Mouse (Mus musculus) hindbrain, embryonic 16.5 days (tissue): ENCODE results near the gene Fbxo21. TPM values are rescaled to one million over a fixed set of nuclear protein-coding genes. Genes with fewer than 3 reads are reported as not detected.

Experiments
- ATAC-seq: fragments of 200-750 bp; cut with Nextera tagmentation; 2 replicates; pipeline ENCODE4 v1.8.0; 2017; ENCODE audit warnings: moderate TSS enrichment, moderate library complexity
- H3K27ac ChIP-seq: fragments of 300-500 bp; sonication (generic); 2 replicates; pipeline ENCODE4 v1.5.1; 2014; ENCODE audit warnings: low read depth, mild to moderate bottlenecking, control low read depth, low read length, moderate library complexity
- H3K27me3 ChIP-seq: fragments of 300-500 bp; sonication (generic); replicated peaks from 2 replicates; pipeline ENCODE4 v1.6.1; 2014; ENCODE audit warnings: low read length; ENCODE audit not compliant: control insufficient read depth, insufficient read depth
- H3K36me3 ChIP-seq: fragments of 300-500 bp; sonication (generic); 2 replicates; pipeline ENCODE4 v1.6.1; 2014; ENCODE audit warnings: mild to moderate bottlenecking, low read length, moderate library complexity, mixed read lengths; ENCODE audit not compliant: control insufficient read depth, insufficient read depth
- H3K4me1 ChIP-seq: fragments of 300-500 bp; sonication (generic); 2 replicates; pipeline ENCODE4 v1.6.1; 2014; ENCODE audit warnings: low read depth, low read length; ENCODE audit not compliant: control insufficient read depth, insufficient read depth
- H3K4me2 ChIP-seq: fragments of 300-500 bp; sonication (generic); 2 replicates; pipeline ENCODE4 v1.6.1; 2014; ENCODE audit warnings: mild to moderate bottlenecking, low read length, control low read depth, moderate library complexity
- H3K4me3 ChIP-seq: fragments of 300-500 bp; sonication (generic); 2 replicates; pipeline ENCODE4 v1.5.1; 2014; ENCODE audit warnings: mild to moderate bottlenecking, low read length, control low read depth, moderate library complexity
- H3K9ac ChIP-seq: fragments of 300-500 bp; sonication (generic); 2 replicates; pipeline ENCODE4 v1.6.1; 2014; ENCODE audit warnings: low read depth, mild to moderate bottlenecking, control low read depth, low read length, moderate library complexity
- H3K9me3 ChIP-seq: fragments of 300-500 bp; sonication (generic); 2 replicates; pipeline ENCODE4 v1.6.1; 2014; ENCODE audit warnings: mild to moderate bottlenecking, low read length, moderate library complexity; ENCODE audit not compliant: control insufficient read depth
- WGBS: fragments of 180-500 bp; shearing (Covaris S2); extraction: QIAGEN DNeasy Blood & Tissue Kit; methylation state at CpG from one replicate; pipeline ENCODE4 v1.1.7; 2014; 5-methylcytosine and 5-hydroxymethylcytosine counted together
- polyA plus RNA-seq: library from polyadenylated mRNA; unstranded; fragments of >200 nt; fragmentation: Nextera tagmentation; extraction: Ambion mirVana; gene quantifications from 2 replicates; pipeline ENCODE4 v1.2.1, GENCODE M21; 2015

The Fbxo21 gene
- polyA plus RNA-seq, 1 experiment from 2014 or later: 151 TPM

- Histone ChIP-seq H3K9ac (no peak overlapping the region), H3K4me1 (no peaks in the 10 kb centered on the region), H3K27me3 (no peaks in the 10 kb centered on the region), H3K4me2 (no peak overlapping the region), H3K36me3 (peaks cover 46% of the 10 kb centered on the region), H3K4me3 (no peak overlapping the region), H3K27ac (no peak overlapping the region), H3K9me3 (no peaks in the 10 kb centered on the region)
- peak; percentile 55 for ATAC-seq
- 32% methylated on average over 9 of the region's 9 CpGs for WGBS
Measured at GRCm38 (mm10) chr5:118002059-118002458, 25.5 kb downstream of the Fbxo21 start.

GRCm38 (mm10) chr5:118004619-118005018 is 28.1 kb downstream of the Fbxo21 start:
- 67% methylated on average over 8 of the region's 8 CpGs for WGBS
- Histone ChIP-seq H3K27ac (no peak overlapping the region), H3K9ac (no peak overlapping the region), H3K4me3 (no peak overlapping the region), H3K4me1 (no peaks in the 10 kb centered on the region), H3K27me3 (no peaks in the 10 kb centered on the region), H3K9me3 (no peaks in the 10 kb centered on the region), H3K36me3 (peaks cover 37% of the 10 kb centered on the region), H3K4me2 (no peak overlapping the region)
- ATAC-seq: no peak

- no peak overlapping the region for H3K4me3 ChIP-seq
- no peaks in the 10 kb centered on the region for H3K9me3 ChIP-seq
- H3K27me3 ChIP-seq: no peaks in the 10 kb centered on the region
- no peak for ATAC-seq
- H3K9ac ChIP-seq: no peak overlapping the region
- H3K36me3 ChIP-seq: peaks cover 35% of the 10 kb centered on the region
- H3K4me2 ChIP-seq: no peak overlapping the region
- H3K4me1 ChIP-seq: no peaks in the 10 kb centered on the region
- H3K27ac ChIP-seq: no peak overlapping the region
- 95% methylated on average over 1 of the region's 1 CpGs for WGBS
Measured at GRCm38 (mm10) chr5:118005728-118006127, 29.2 kb downstream of the Fbxo21 start.

GRCm38 (mm10) chr5:118008344-118008743 is 31.8 kb downstream of the Fbxo21 start:
- no peaks in the 10 kb centered on the region for H3K27me3 ChIP-seq
- no peak for ATAC-seq
- no peak overlapping the region for H3K4me2 ChIP-seq
- no peak overlapping the region for H3K4me3 ChIP-seq
- no peak overlapping the region for H3K27ac ChIP-seq
- H3K4me1 ChIP-seq: no peaks in the 10 kb centered on the region
- 93% methylated on average over 13 of the region's 13 CpGs for WGBS
- H3K9me3 ChIP-seq: no peaks in the 10 kb centered on the region
- peaks cover 15% of the 10 kb centered on the region for H3K36me3 ChIP-seq
- no peak overlapping the region for H3K9ac ChIP-seq

GRCm38 (mm10) chr5:118010872-118011271 is 34.3 kb downstream of the Fbxo21 start:
- H3K4me1 ChIP-seq: peaks cover 7% of the 10 kb centered on the region
- no peak overlapping the region for H3K4me3 ChIP-seq
- H3K27me3 ChIP-seq: no peaks in the 10 kb centered on the region
- WGBS: 85% methylated on average over 7 of the region's 7 CpGs
- ATAC-seq: no peak
- no peak overlapping the region for H3K4me2 ChIP-seq
- H3K36me3 ChIP-seq: peaks cover 8% of the 10 kb centered on the region
- H3K9ac ChIP-seq: no peak overlapping the region
- H3K27ac ChIP-seq: no peak overlapping the region
- H3K9me3 ChIP-seq: no peaks in the 10 kb centered on the region

GRCm38 (mm10) chr5:118011796-118012195 is 35.3 kb downstream of the Fbxo21 start:
- no peaks in the 10 kb centered on the region for H3K9me3 ChIP-seq
- no peak overlapping the region for H3K9ac ChIP-seq
- peaks cover 7% of the 10 kb centered on the region for H3K4me1 ChIP-seq
- H3K27ac ChIP-seq: no peak overlapping the region
- H3K4me3 ChIP-seq: no peak overlapping the region
- no peaks in the 10 kb centered on the region for H3K27me3 ChIP-seq
- 0 out of 2 replicates have a peak, but pooled peaks have one; percentile 38 for ATAC-seq
- 40% methylated on average over 7 of the region's 7 CpGs for WGBS
- peaks cover 8% of the 10 kb centered on the region for H3K36me3 ChIP-seq
- no peak overlapping the region for H3K4me2 ChIP-seq

GRCm38 (mm10) chr5:118015028-118015427 is 38.5 kb downstream of the Fbxo21 start:
- H3K27me3 ChIP-seq: no peaks in the 10 kb centered on the region
- H3K4me3 ChIP-seq: no peak overlapping the region
- 0 out of 2 replicates have a peak, but pooled peaks cover 3% of the 10 kb centered on the region for H3K36me3 ChIP-seq
- H3K4me1 ChIP-seq: peaks cover 7% of the 10 kb centered on the region
- H3K4me2 ChIP-seq: no peak overlapping the region
- no peak overlapping the region for H3K9ac ChIP-seq
- peak; percentile 22; the same call in 1 of the 2 replicates for ATAC-seq
- H3K27ac ChIP-seq: no peak overlapping the region
- H3K9me3 ChIP-seq: no peaks in the 10 kb centered on the region
- WGBS: 14% methylated on average over 12 of the region's 12 CpGs

- H3K9ac ChIP-seq: no peak overlapping the region
- no peaks in the 10 kb centered on the region for H3K27me3 ChIP-seq
- WGBS: 100% methylated on average over 2 of the region's 2 CpGs
- no peak overlapping the region for H3K4me2 ChIP-seq
- no peaks in the 10 kb centered on the region for H3K36me3 ChIP-seq
- H3K27ac ChIP-seq: no peak overlapping the region
- no peak overlapping the region for H3K4me3 ChIP-seq
- peaks cover 7% of the 10 kb centered on the region for H3K4me1 ChIP-seq
- no peaks in the 10 kb centered on the region for H3K9me3 ChIP-seq
- ATAC-seq: no peak
Measured at GRCm38 (mm10) chr5:118015669-118016068, 39.1 kb downstream of the Fbxo21 start.

GRCm38 (mm10) chr5:118017527-118017926 is 41.0 kb downstream of the Fbxo21 start:
- no peak overlapping the region for H3K9ac ChIP-seq
- no peak overlapping the region for H3K27ac ChIP-seq
- no peak overlapping the region for H3K4me2 ChIP-seq
- 58% methylated on average over 5 of the region's 5 CpGs for WGBS
- no peaks in the 10 kb centered on the region for H3K27me3 ChIP-seq
- H3K36me3 ChIP-seq: no peaks in the 10 kb centered on the region
- peaks cover 7% of the 10 kb centered on the region for H3K4me1 ChIP-seq
- no peaks in the 10 kb centered on the region for H3K9me3 ChIP-seq
- no peak overlapping the region for H3K4me3 ChIP-seq
- no peak for ATAC-seq

GRCm38 (mm10) chr5:118019905-118020304 is 43.4 kb downstream of the Fbxo21 start:
- ATAC-seq: no peak
- 69% methylated on average over 11 of the region's 11 CpGs for WGBS

More at GRCm38 (mm10) chr5:118019905-118020304, 43.4 kb downstream of the Fbxo21 start:
- Histone ChIP-seq H3K27ac (no peak overlapping the region), H3K9ac (no peak overlapping the region), H3K27me3 (no peaks in the 10 kb centered on the region), H3K36me3 (no peaks in the 10 kb centered on the region), H3K9me3 (no peaks in the 10 kb centered on the region), H3K4me3 (no peak overlapping the region), H3K4me1 (peaks cover 5% of the 10 kb centered on the region), H3K4me2 (no peak overlapping the region)
